Mouse (Mus musculus): ENCODE data around the gene Chd2.
A peak's percentile ranks its signal among the peaks of the same experiment; 100 is the strongest.

GRCm38 (mm10) chr7:73435685-73436084, 105.9 kb downstream of the Chd2 start:
- TF ChIP-seq CTCF (IDR thresholded peaks at IDR 0.05; ENCODE audit: extremely low read depth, insufficient read length, insufficient replicate concordance, low read depth, low read length) (peak; percentile 49; the same call in 1 of the 2 replicates), POLR2A (IDR thresholded peaks at IDR 0.05; ENCODE audit: low read depth, low read length) (no peak)

Measured in small intestine, adult 2 months (tissue).